Mouse (Mus musculus): Measurements from ENCODE around the gene Slc39a9. TPM values are rescaled to one million over a fixed set of nuclear protein-coding genes. Genes with fewer than 3 reads are reported as not detected.

Slc39a9 gene
- 32.1 and 33.1 TPM in 2 replicates for polyA plus RNA-seq (2012; rRNA removed)

GRCm38 (mm10) chr12:80643693-80644505, at the start of gene Slc39a9, which contains the start of gene Erh:
Slc39a9 (plus strand) TSS chr12:80643883.
Erh (minus strand) TSS chr12:80644341.
- peak; percentile 80 for DNase-seq (ENCODE audit: low spot score)

- no peak for DNase-seq (ENCODE audit: low spot score)
These were observed 49.5 kb upstream of the Slc39a9 start for GRCm38 (mm10) chr12:80594141-80594540.

DNA sequence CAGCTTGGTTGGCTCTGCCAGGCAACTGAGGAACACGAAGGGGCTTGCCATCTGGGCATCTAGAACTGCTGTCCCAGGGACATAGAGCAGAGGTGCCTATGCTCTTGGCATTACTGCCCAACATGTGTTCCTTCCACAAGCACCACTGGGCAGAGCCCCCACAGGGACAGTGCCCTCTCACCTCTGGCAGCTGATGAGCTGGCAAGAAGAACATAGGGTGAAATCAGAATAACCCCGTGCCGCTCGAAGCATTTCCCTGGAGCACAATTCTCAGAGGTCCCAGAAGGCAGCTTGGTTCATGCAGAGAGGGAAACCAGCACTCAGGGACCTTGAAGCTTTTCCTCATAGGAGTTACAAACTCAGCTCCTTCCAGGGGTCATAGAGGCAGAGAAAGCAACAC, 48.9 kb upstream of the Slc39a9 start:
- DNase-seq (ENCODE audit: low spot score), result no peak

- DNase-seq (ENCODE audit: low spot score), result no peak
These were observed 48.1 kb upstream of the Slc39a9 start for GRCm38 (mm10) chr12:80595566-80595965.

DNA sequence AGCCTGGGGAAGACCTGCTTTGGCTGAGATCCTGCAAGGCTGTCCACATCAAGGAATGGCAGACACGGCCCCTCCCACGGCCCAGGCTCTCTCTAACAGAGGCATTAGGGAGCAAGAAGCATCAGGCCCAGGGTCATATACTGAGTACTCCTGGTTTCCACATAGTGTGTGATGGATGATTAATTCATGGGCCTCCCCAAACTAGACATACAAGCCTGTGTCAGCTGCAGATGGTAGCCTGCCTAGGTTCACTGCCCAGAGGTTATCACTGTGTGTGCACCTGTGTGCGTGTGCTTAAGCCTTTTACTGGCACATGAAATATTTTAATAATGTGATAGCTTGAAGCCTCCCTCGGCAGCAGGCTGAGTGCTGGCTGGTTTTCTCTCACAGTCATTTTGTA, 47.7 kb upstream of the Slc39a9 start:
- DNase-seq (ENCODE audit: low spot score), result no peak

DNA sequence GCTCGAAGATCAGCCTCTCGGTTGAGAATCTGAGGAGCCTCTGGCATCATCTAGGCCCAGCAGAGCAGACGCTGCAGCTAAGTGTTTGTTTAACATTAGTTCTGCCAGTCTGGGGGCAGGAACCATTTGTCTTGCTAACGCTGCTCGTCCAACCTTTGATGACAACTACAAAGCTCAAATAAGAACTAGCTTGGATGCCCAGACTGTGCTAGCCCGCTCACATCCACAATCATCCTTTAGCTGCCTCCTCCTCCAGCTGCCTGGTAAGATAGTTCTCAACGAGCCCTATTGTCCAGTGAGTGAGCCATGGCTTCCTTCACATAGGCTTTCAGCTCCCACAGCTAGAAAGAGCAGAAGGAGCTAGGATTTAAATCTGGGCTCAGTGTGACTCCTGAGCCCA, 45.4 kb upstream of the Slc39a9 start:
- DNase-seq (ENCODE audit: low spot score), result no peak

GRCm38 (mm10) chr12:80598756-80599155, 44.9 kb upstream of the Slc39a9 start:
- no peak for DNase-seq (ENCODE audit: low spot score)

GRCm38 (mm10) chr12:80601597-80602269, 42.0 kb upstream of the Slc39a9 start:
- DNase-seq (ENCODE audit: low spot score), result no peak

DNA sequence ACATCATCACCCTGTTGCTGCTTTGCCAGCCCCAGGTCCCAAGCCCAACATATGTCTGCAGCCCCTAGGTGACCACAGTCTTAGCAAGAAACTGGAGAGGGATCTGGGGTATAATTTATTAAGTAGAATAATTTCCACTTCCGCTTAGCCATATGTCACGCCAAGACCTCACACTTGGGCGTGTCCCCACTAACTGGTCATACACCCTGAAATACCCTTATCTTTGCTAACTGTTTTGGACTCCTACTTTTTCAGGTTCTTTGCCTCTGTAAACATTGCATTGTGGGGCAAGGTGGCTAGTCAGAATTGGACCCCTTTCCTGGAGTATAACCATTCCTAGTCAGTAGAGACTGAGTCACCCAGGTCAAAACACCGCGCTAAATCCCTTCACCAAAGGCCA, 41.3 kb upstream of the Slc39a9 start:
- no peak for DNase-seq (ENCODE audit: low spot score)

GRCm38 (mm10) chr12:80603566-80603965, 40.1 kb upstream of the Slc39a9 start:
- no peak for DNase-seq (ENCODE audit: low spot score)

DNA sequence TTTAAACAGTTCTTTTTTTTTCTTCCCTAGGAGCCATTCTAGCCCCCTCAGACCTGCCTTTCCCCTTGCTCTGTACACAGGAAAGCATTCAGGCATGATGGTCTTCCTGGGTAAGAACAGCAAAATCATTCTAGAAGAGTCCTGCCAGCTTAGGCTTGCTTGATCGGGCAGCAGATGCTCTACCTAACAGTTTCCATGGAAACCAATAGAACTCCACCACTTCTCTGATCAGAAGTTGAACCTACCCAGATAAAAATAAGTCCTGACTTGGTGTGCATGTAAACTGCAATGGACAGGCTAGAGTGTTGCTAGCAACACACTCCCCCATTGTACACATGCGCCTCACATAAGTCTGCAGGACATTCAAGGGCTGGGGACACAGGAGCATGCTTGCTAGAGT, 39.5 kb upstream of the Slc39a9 start:
- no peak for DNase-seq (ENCODE audit: low spot score)

- DNase-seq (ENCODE audit: low spot score), result no peak
These were observed 35.1 kb upstream of the Slc39a9 start for GRCm38 (mm10) chr12:80608576-80608975.

GRCm38 (mm10) chr12:80609928-80610327, 33.8 kb upstream of the Slc39a9 start:
- no peak for DNase-seq (ENCODE audit: low spot score)

GRCm38 (mm10) chr12:80612113-80612791, 31.4 kb upstream of the Slc39a9 start:
- DNase-seq (ENCODE audit: low spot score), result no peak

DNA sequence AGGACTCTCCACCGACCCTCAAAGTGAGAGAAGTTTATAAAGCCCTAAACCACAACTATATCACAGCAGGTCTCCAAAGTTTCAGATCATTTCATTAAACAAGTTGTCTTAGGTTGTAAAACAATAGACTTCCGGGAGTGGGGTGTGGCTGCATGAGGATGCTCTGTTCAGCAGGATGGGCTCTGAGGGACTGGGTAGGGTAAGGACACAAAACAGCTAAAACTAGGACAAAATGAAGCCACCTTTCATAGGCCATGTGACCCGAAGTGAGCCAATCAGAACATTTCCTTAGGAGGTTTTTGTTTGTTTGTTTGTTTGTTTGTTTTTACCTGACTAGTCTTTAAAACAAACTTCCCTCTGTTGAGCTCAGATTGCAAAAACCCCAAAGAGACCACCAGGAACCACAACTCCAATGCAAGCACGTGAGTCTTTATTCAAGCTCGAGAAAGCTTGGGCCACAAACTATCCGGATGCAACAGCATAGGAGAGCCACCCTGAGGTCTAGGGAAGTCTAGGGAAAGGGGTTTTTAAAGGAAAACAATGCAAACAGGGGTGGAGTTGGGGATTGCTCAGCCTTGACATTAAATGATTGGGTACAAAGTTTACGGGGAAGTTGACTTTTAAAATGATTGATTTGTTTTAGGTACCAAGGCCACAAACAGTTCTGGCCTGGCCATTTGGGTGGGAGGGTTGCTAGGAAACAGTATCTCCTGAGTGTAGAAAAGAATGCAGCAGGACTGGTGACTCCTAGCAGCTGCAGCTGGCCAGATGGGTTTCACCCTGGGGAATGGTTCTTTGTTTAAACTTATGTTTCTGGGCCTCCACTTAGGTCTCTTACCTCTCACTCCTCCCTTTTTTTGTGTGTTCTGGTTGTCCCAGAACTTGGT, 28.1 kb upstream of the Slc39a9 start:
- no peak for DNase-seq (ENCODE audit: low spot score)

GRCm38 (mm10) chr12:80620501-80620900, 23.2 kb upstream of the Slc39a9 start:
- no peak for DNase-seq (ENCODE audit: low spot score)

DNA sequence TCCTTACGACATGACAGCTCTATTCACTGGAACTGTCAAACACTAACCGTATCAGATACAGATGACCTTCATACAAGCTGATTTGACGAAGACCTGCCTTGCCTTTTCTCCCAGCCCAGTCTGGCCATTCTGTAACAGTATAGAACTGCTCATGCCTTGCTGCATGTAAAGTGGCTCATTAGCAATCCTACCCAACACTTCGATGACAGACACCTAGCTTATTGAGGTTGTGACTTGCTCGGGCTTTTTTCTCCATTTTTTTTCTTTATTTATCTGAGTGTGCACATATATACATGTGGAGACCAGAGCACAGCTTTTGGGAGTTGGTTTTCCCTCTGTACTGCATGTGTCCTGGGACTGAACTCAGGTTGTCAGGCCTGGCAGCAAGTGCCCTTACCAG, 11.9 kb upstream of the Slc39a9 start:
- no peak for DNase-seq (ENCODE audit: low spot score)

- no peak for DNase-seq (ENCODE audit: low spot score)
These were observed 674 bp upstream of the Slc39a9 start for GRCm38 (mm10) chr12:80642725-80643692.

DNA sequence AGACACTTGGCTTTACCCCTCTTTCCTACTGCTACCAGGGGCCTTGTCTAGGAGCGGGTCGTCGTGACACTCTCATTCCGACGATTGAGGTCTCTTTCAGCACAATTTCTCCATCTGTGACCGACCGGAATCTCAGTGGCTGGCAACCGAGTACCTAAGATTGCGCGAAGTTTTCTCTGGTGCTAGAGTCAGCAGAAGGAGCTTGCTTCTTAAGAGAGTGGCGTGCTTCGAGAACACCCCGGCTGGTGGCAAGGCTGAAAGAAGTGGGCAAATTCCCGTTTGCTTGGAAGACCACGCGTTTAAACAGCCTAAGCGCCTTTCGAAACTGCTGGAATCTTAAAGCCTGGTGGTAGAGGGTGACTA, 804 bp downstream of the Slc39a9 start:
- DNase-seq (ENCODE audit: low spot score), result no peak

GRCm38 (mm10) chr12:80646377-80646776, 2.7 kb downstream of the Slc39a9 start:
- DNase-seq (ENCODE audit: low spot score), result no peak
